Mouse (Mus musculus) layer of hippocampus, adult 9-10 months (tissue): ENCODE data around the gene Vsig10l.

Source experiments
- DNase-seq: peaks from one replicate; pipeline ENCODE4 v3.0.0; 2022; ENCODE audit warnings: low spot score

The Vsig10l gene

GRCm38 (mm10) chr7:43454371-43454770, 8.6 kb upstream of the Vsig10l start:
- no peak for DNase-seq

- no peak for DNase-seq
These were observed 1.0 kb downstream of the Vsig10l start for GRCm38 (mm10) chr7:43463976-43464375.

- no peak for DNase-seq
These were observed 2.0 kb downstream of the Vsig10l start for GRCm38 (mm10) chr7:43464864-43465343.

- DNase-seq: no peak
These were observed 2.6 kb downstream of the Vsig10l start for GRCm38 (mm10) chr7:43465344-43466098.

- DNase-seq: no peak
These were observed 3.2 kb downstream of the Vsig10l start for GRCm38 (mm10) chr7:43466099-43466694.

GRCm38 (mm10) chr7:43470373-43470772, 7.4 kb downstream of the Vsig10l start:
- no peak for DNase-seq

- DNase-seq: no peak
These were observed 12.8 kb downstream of the Vsig10l start for GRCm38 (mm10) chr7:43475706-43476105.

- DNase-seq: no peak
These were observed 13.4 kb downstream of the Vsig10l start for GRCm38 (mm10) chr7:43476376-43476775.

GRCm38 (mm10) chr7:43481191-43481590, 18.2 kb downstream of the Vsig10l start:
- no peak for DNase-seq

GRCm38 (mm10) chr7:43482090-43482716, 19.3 kb downstream of the Vsig10l start:
- no peak for DNase-seq

- DNase-seq: no peak
These were observed 20.3 kb downstream of the Vsig10l start for GRCm38 (mm10) chr7:43483236-43483635.

GRCm38 (mm10) chr7:43488646-43489045, 25.7 kb downstream of the Vsig10l start:
- DNase-seq: no peak

GRCm38 (mm10) chr7:43489631-43490125, 26.7 kb downstream of the Vsig10l start, which contains the start of gene Iglon5:
Iglon5 (minus strand) TSS chr7:43490075.
- no peak for DNase-seq

GRCm38 (mm10) chr7:43490182-43490584, 27.2 kb downstream of the Vsig10l start:
- DNase-seq: no peak

- no peak for DNase-seq
These were observed 27.9 kb downstream of the Vsig10l start for GRCm38 (mm10) chr7:43490861-43491260.

- DNase-seq: no peak
These were observed 32.5 kb downstream of the Vsig10l start for GRCm38 (mm10) chr7:43495343-43496021.

- DNase-seq: no peak
These were observed 48.9 kb downstream of the Vsig10l start for GRCm38 (mm10) chr7:43511707-43512478.

- DNase-seq: no peak
These were observed 49.6 kb downstream of the Vsig10l start for GRCm38 (mm10) chr7:43512519-43512918.

GRCm38 (mm10) chr7:43515076-43515475, 52.1 kb downstream of the Vsig10l start:
- DNase-seq: no peak

GRCm38 (mm10) chr7:43518341-43518740, 55.4 kb downstream of the Vsig10l start:
- DNase-seq: no peak
